Mouse (Mus musculus) neural tube, embryonic 14.5 days (tissue): ENCODE measurements at regions not wholly inside any gene's neighbourhood (a gene's known extent, or its start where the extent isn't known, plus 50 kb on each side); places are given as distances from the start of the nearest gene placed in this dataset.

Experiments
- ATAC-seq: fragments of 200-750 bp; cut with Nextera tagmentation; 2 replicates; pipeline ENCODE4 v1.8.0; 2017; ENCODE audit warnings: low read depth, mild to moderate bottlenecking, moderate TSS enrichment, moderate library complexity
- H3K27ac ChIP-seq: fragments of 300-500 bp; sonication (generic); 2 replicates; pipeline ENCODE4 v1.5.1; 2014; ENCODE audit warnings: low read depth, mild to moderate bottlenecking, control low read depth, low read length, moderate library complexity, mixed read lengths
- H3K27me3 ChIP-seq: fragments of 300-500 bp; sonication (generic); 2 replicates; pipeline ENCODE4 v1.6.1; 2014; ENCODE audit warnings: low read length; ENCODE audit not compliant: control insufficient read depth, insufficient read depth
- H3K36me3 ChIP-seq: fragments of 300-500 bp; sonication (generic); 2 replicates; pipeline ENCODE4 v1.6.1; 2014; ENCODE audit warnings: low read length, mixed read lengths; ENCODE audit not compliant: control insufficient read depth, insufficient read depth
- H3K4me1 ChIP-seq: fragments of 300-500 bp; sonication (generic); 2 replicates; pipeline ENCODE4 v1.6.1; 2014; ENCODE audit warnings: low read length; ENCODE audit not compliant: control insufficient read depth, insufficient read depth
- H3K4me2 ChIP-seq: fragments of 300-500 bp; sonication (generic); 2 replicates; pipeline ENCODE4 v1.6.1; 2014; ENCODE audit warnings: mild to moderate bottlenecking, low read depth, low read length, control low read depth
- H3K4me3 ChIP-seq: fragments of 300-500 bp; sonication (generic); 2 replicates; pipeline ENCODE4 v1.5.1; 2014; ENCODE audit warnings: low read depth, low read length, control low read depth, mixed read lengths
- H3K9ac ChIP-seq: fragments of 300-500 bp; sonication (generic); replicated peaks from 2 replicates; pipeline ENCODE4 v1.6.1; 2014; ENCODE audit warnings: low read depth, mild to moderate bottlenecking, control low read depth, low read length, mixed read lengths
- H3K9me3 ChIP-seq: fragments of 300-500 bp; sonication (generic); 2 replicates; pipeline ENCODE4 v1.6.1; 2016; ENCODE audit warnings: low read length; ENCODE audit not compliant: control insufficient read depth
- WGBS: fragments of 180-500 bp; shearing (Covaris S2); extraction: QIAGEN DNeasy Blood & Tissue Kit; methylation state at CpG from one replicate; pipeline ENCODE4 v1.1.7; 2014; 5-methylcytosine and 5-hydroxymethylcytosine counted together

DNA sequence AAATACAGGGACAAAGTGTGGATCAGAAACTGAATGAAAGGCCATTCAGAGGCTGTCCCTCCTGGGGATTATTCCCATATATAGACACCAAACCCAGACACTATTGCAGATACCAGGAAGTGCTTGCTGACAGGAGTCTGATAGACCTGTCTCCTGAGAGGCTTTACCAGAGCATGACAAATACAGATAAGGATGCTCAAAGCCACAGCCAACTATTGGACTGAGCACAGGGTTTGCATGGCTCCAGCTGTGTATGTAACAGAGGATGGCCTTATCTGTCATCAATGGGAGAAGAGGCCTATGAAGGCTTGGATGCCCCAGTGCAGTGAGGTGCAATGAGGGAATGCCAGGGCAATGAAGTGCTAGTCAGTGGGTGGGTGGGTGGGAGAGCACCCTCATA is 537.6 kb upstream of the Cdh8 start:
- Histone ChIP-seq H3K27ac (no peak overlapping the region), H3K9me3 (no peaks in the 10 kb centered on the region), H3K36me3 (no peaks in the 10 kb centered on the region), H3K27me3 (no peaks in the 10 kb centered on the region), H3K4me1 (no peaks in the 10 kb centered on the region), H3K4me3 (no peak overlapping the region), H3K9ac (no peak overlapping the region), H3K4me2 (no peak overlapping the region)
- ATAC-seq: no peak

- Histone ChIP-seq H3K27me3 (no peaks in the 10 kb centered on the region), H3K4me3 (no peak overlapping the region), H3K9ac (no peak overlapping the region), H3K36me3 (no peaks in the 10 kb centered on the region), H3K9me3 (no peaks in the 10 kb centered on the region), H3K4me2 (no peak overlapping the region), H3K27ac (no peak overlapping the region), H3K4me1 (no peaks in the 10 kb centered on the region)
- WGBS: 84% methylated on average over 5 of the region's 5 CpGs
- ATAC-seq: no peak
These were observed 516.9 kb upstream of the Cdh8 start for GRCm38 (mm10) chr8:99933159-99933558.
